Mouse (Mus musculus): ENCODE data around the gene Tmem230. TPM values are rescaled to one million over a fixed set of nuclear protein-coding genes. Genes with fewer than 3 reads are reported as not detected.

The Tmem230 gene
- polyA plus RNA-seq, 1 experiment from 2014 or later, result 45.3 TPM

DNA sequence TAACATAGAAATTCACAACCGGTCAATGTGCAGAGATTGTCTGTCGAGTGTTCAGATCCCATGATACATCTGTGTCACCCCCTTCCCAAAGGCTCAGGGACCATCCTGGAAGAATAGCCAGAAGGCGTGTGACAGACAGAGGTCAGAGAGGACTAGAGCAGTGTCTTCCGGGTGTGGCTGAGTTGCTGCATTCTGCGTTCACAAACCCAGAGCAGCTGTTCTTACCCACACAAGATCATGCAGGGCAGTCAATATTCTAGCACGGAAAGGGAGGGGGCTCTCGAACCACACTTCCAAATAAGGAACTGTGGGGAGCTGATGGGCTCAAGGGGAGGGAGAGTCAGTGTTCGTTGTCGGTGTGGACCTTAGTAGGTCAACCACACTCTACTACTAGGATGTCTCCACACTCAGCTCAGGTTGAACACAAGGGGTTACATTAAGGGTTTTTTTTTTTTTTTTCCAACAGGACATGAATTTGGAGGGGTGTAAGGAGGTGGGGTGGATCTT is 36.7 kb downstream of the Tmem230 start:
- H3K27ac ChIP-seq (ENCODE audit: low read length), result no peak overlapping the region
- H3K36me3 ChIP-seq (ENCODE audit: control insufficient read depth, insufficient read depth, low read length), result no peaks in the 10 kb centered on the region
- ATAC-seq (ENCODE audit: low read depth), result no peak
- no peaks in the 10 kb centered on the region for H3K9me3 ChIP-seq (ENCODE audit: control insufficient read depth, low read length)
- H3K4me2 ChIP-seq (ENCODE audit: low read depth, low read length), result no peak overlapping the region
- H3K27me3 ChIP-seq (ENCODE audit: control insufficient read depth, insufficient read depth, low read depth, low read length), result no peaks in the 10 kb centered on the region
- H3K9ac ChIP-seq (ENCODE audit: low read length), result no peak overlapping the region
- no peaks in the 10 kb centered on the region for H3K4me1 ChIP-seq (replicated peaks; ENCODE audit: control insufficient read depth, insufficient read depth, low read length)
- WGBS, result 78% methylated on average over 9 of the region's 9 CpGs
- H3K4me3 ChIP-seq (ENCODE audit: low read length), result no peak overlapping the region

DNA sequence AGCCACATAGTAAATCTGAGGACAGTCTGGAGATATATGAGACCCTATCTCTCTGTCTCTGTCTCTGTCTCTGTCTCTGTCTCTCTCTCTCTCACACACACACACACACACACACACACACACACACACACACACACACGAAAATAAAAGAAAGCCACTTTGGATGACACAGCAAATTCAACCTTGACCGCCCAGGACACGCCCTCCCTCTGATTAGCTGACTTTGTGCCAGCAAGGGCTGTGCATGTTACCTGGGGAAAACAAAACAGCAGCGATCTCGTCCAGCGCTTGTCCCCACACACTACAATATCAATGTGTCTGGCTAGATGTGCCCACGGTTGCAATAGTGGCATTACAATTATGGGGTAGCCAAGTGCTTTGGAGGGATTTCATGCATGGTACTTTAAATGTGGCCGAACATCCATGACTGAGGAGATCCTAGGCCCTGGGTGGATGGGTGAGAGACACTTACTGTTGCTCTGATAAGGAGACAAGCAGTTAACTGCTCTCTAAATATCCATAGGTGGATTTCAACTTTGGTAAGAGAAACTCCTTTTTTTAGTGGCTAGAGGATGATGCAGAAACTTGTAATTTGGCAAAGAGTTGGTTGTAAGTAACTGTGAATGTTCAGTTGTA is 39.2 kb downstream of the Tmem230 start:
- no peak overlapping the region for H3K4me3 ChIP-seq (ENCODE audit: low read length)
- no peak overlapping the region for H3K27ac ChIP-seq (ENCODE audit: low read length)
- ATAC-seq (ENCODE audit: low read depth), result no peak
- WGBS, result 83% methylated on average over 8 of the region's 8 CpGs
- no peak overlapping the region for H3K4me2 ChIP-seq (ENCODE audit: low read depth, low read length)
- no peaks in the 10 kb centered on the region for H3K4me1 ChIP-seq (replicated peaks; ENCODE audit: control insufficient read depth, insufficient read depth, low read length)
- H3K9me3 ChIP-seq (ENCODE audit: control insufficient read depth, low read length), result no peaks in the 10 kb centered on the region
- H3K36me3 ChIP-seq (ENCODE audit: control insufficient read depth, insufficient read depth, low read length), result no peaks in the 10 kb centered on the region
- H3K9ac ChIP-seq (ENCODE audit: low read length), result no peak overlapping the region
- H3K27me3 ChIP-seq (ENCODE audit: control insufficient read depth, insufficient read depth, low read depth, low read length), result no peaks in the 10 kb centered on the region

DNA sequence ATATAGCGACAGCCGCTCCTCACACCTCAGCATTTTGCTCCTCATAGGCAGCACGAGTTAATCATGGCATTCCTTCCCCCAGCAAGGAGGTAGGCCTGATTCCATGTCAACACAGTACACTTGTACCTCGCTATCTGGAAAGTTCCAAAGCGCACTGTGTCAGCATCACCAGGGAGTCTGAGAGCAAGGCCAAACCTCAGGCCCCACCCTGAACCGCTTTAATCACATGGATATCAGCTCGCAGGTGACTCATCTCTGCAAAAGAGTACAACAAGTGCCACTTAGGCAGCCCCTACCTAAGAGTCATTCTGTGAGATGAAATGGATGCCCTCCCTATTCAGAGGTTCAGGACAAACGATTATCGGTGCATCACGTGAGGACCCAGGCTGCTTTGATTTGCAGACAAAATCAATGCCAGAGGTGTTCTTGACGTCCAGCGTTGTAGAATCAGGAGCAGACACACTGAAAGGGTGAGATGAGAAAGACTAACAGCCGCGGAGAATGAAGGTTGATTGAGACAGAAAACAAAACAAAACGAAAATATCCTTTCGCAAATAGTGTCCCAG is 41.2 kb downstream of the Tmem230 start:
- no peaks in the 10 kb centered on the region for H3K4me1 ChIP-seq (replicated peaks; ENCODE audit: control insufficient read depth, insufficient read depth, low read length)
- ATAC-seq (ENCODE audit: low read depth), result no peak
- 73% methylated on average over 16 of the region's 16 CpGs for WGBS
- no peaks in the 10 kb centered on the region for H3K27me3 ChIP-seq (ENCODE audit: control insufficient read depth, insufficient read depth, low read depth, low read length)
- no peaks in the 10 kb centered on the region for H3K9me3 ChIP-seq (ENCODE audit: control insufficient read depth, low read length)
- H3K27ac ChIP-seq (ENCODE audit: low read length), result no peak overlapping the region
- H3K4me3 ChIP-seq (ENCODE audit: low read length), result no peak overlapping the region
- no peaks in the 10 kb centered on the region for H3K36me3 ChIP-seq (ENCODE audit: control insufficient read depth, insufficient read depth, low read length)
- no peak overlapping the region for H3K9ac ChIP-seq (ENCODE audit: low read length)
- H3K4me2 ChIP-seq (ENCODE audit: low read depth, low read length), result no peak overlapping the region

DNA sequence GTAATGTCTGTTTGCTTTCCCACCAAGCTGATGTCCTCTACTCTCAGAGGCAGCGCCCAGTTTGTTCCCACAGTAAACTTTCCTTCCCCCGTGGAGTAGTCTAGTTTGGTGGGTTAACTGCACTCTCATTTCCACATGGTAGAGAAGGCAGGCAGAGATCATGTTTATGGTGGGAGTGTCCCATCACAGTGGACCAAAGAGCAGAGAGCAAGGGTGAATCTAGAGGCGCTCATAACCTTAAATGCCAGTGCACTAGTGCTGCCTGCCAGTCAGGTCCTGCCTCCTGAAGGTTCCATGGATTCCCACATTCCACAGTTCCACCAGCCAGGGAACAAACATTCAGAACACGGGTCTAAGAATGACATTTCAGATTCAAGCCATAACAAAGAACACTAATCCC is 42.1 kb downstream of the Tmem230 start:
- Histone ChIP-seq H3K9ac (ENCODE audit: low read length) (no peak overlapping the region), H3K27me3 (ENCODE audit: control insufficient read depth, insufficient read depth, low read depth, low read length) (no peaks in the 10 kb centered on the region), H3K27ac (ENCODE audit: low read length) (no peak overlapping the region), H3K4me2 (ENCODE audit: low read depth, low read length) (no peak overlapping the region), H3K4me3 (ENCODE audit: low read length) (no peak overlapping the region), H3K36me3 (ENCODE audit: control insufficient read depth, insufficient read depth, low read length) (no peaks in the 10 kb centered on the region), H3K9me3 (ENCODE audit: control insufficient read depth, low read length) (no peaks in the 10 kb centered on the region), H3K4me1 (replicated peaks; ENCODE audit: control insufficient read depth, insufficient read depth, low read length) (no peaks in the 10 kb centered on the region)
- no peak for ATAC-seq (ENCODE audit: low read depth)
- WGBS, result 70% methylated on average over 4 of the region's 4 CpGs

DNA sequence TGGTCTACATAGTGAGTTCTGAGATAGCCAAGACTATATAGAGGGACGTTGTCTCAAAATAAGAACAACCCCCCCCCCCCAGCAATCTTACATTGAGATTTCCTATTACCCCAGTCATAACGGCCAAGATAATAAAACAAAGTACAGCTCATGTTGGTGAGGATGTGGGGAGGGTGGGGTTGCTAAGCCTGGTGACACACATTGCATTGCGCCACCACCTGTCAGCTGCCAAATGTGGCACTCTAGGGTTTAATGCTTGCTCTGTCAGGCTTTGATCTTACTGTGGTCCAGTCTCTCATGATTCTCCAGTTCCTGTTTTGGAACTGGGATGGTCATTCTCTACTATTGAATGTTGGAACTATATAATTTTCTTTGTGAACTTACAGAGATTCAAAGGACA is 43.8 kb downstream of the Tmem230 start:
- no peak for ATAC-seq (ENCODE audit: low read depth)

GRCm38 (mm10) chr2:132203186-132203585 is 44.4 kb downstream of the Tmem230 start:
- Histone ChIP-seq H3K27me3 (ENCODE audit: control insufficient read depth, insufficient read depth, low read depth, low read length) (no peaks in the 10 kb centered on the region), H3K36me3 (ENCODE audit: control insufficient read depth, insufficient read depth, low read length) (no peaks in the 10 kb centered on the region), H3K27ac (ENCODE audit: low read length) (no peak overlapping the region), H3K4me2 (ENCODE audit: low read depth, low read length) (no peak overlapping the region), H3K4me1 (replicated peaks; ENCODE audit: control insufficient read depth, insufficient read depth, low read length) (no peaks in the 10 kb centered on the region), H3K9me3 (ENCODE audit: control insufficient read depth, low read length) (no peaks in the 10 kb centered on the region), H3K9ac (ENCODE audit: low read length) (no peak overlapping the region), H3K4me3 (ENCODE audit: low read length) (no peak overlapping the region)
- WGBS, result 43% methylated on average over 3 of the region's 3 CpGs
- no peak for ATAC-seq (ENCODE audit: low read depth)

More for the DNA sequence above, 43.8 kb downstream of the Tmem230 start:
- Histone ChIP-seq H3K9ac (ENCODE audit: low read length) (no peak overlapping the region), H3K27me3 (ENCODE audit: control insufficient read depth, insufficient read depth, low read depth, low read length) (no peaks in the 10 kb centered on the region), H3K4me3 (ENCODE audit: low read length) (no peak overlapping the region), H3K36me3 (ENCODE audit: control insufficient read depth, insufficient read depth, low read length) (no peaks in the 10 kb centered on the region), H3K9me3 (ENCODE audit: control insufficient read depth, low read length) (no peaks in the 10 kb centered on the region), H3K27ac (ENCODE audit: low read length) (no peak overlapping the region), H3K4me2 (ENCODE audit: low read depth, low read length) (no peak overlapping the region), H3K4me1 (replicated peaks; ENCODE audit: control insufficient read depth, insufficient read depth, low read length) (no peaks in the 10 kb centered on the region)
- WGBS, result 75% methylated on average over 3 of the region's 3 CpGs

- no peaks in the 10 kb centered on the region for H3K36me3 ChIP-seq (ENCODE audit: control insufficient read depth, insufficient read depth, low read length)
- no peak overlapping the region for H3K4me3 ChIP-seq (ENCODE audit: low read length)
- no peak overlapping the region for H3K27ac ChIP-seq (ENCODE audit: low read length)
- H3K9me3 ChIP-seq (ENCODE audit: control insufficient read depth, low read length), result no peaks in the 10 kb centered on the region
- WGBS, result 72% methylated on average over 9 of the region's 9 CpGs
- no peak overlapping the region for H3K9ac ChIP-seq (ENCODE audit: low read length)
- no peaks in the 10 kb centered on the region for H3K4me1 ChIP-seq (replicated peaks; ENCODE audit: control insufficient read depth, insufficient read depth, low read length)
- no peak for ATAC-seq (ENCODE audit: low read depth)
- H3K4me2 ChIP-seq (ENCODE audit: low read depth, low read length), result no peak overlapping the region
- H3K27me3 ChIP-seq (ENCODE audit: control insufficient read depth, insufficient read depth, low read depth, low read length), result no peaks in the 10 kb centered on the region
These were observed 49.3 kb downstream of the Tmem230 start for GRCm38 (mm10) chr2:132198017-132198933.

DNA sequence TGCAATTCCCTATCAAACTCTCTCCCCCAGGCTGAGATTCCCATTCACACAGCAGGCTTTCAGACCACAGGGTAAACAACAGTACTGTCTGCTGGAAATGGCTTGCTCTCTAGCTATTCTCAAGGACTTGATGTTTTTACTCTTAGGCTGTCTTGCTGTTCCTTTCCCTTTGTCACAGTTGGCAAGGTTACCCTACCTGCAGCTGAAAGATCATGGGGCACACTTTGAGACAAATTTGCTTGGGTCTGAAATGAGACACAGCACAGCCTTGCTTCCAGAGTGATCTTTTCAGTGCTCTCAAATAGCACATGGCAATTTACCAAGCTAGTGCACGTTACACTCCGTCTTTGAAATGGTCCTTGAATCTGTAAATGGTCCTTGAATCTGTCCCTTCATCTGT is 52.0 kb downstream of the Tmem230 start:
- WGBS, result 53% methylated on average over 2 of the region's 2 CpGs
- Histone ChIP-seq H3K4me3 (ENCODE audit: low read length) (no peak overlapping the region), H3K9me3 (ENCODE audit: control insufficient read depth, low read length) (no peaks in the 10 kb centered on the region), H3K4me2 (ENCODE audit: low read depth, low read length) (no peak overlapping the region), H3K9ac (ENCODE audit: low read length) (no peak overlapping the region), H3K4me1 (replicated peaks; ENCODE audit: control insufficient read depth, insufficient read depth, low read length) (no peaks in the 10 kb centered on the region), H3K36me3 (ENCODE audit: control insufficient read depth, insufficient read depth, low read length) (no peaks in the 10 kb centered on the region), H3K27ac (ENCODE audit: low read length) (no peak overlapping the region), H3K27me3 (ENCODE audit: control insufficient read depth, insufficient read depth, low read depth, low read length) (no peaks in the 10 kb centered on the region)
- ATAC-seq (ENCODE audit: low read depth), result no peak

- Histone ChIP-seq H3K9me3 (ENCODE audit: control insufficient read depth, low read length) (no peaks in the 10 kb centered on the region), H3K4me2 (ENCODE audit: low read depth, low read length) (no peak overlapping the region), H3K27me3 (ENCODE audit: control insufficient read depth, insufficient read depth, low read depth, low read length) (no peaks in the 10 kb centered on the region), H3K36me3 (ENCODE audit: control insufficient read depth, insufficient read depth, low read length) (no peaks in the 10 kb centered on the region), H3K4me1 (replicated peaks; ENCODE audit: control insufficient read depth, insufficient read depth, low read length) (no peaks in the 10 kb centered on the region), H3K27ac (ENCODE audit: low read length) (no peak overlapping the region), H3K4me3 (ENCODE audit: low read length) (no peak overlapping the region), H3K9ac (ENCODE audit: low read length) (no peak overlapping the region)
- 72% methylated on average over 3 of the region's 3 CpGs for WGBS
- no peak for ATAC-seq (ENCODE audit: low read depth)
These were observed 56.9 kb downstream of the Tmem230 start for GRCm38 (mm10) chr2:132190602-132191161.

Data from lung, embryonic 16.5 days (tissue).